Mouse (Mus musculus) bone marrow, adult 2 months (tissue): ENCODE results near the gene Rdh13.

Source experiments
- CTCF ChIP-seq: fragments of 200-500 bp; IDR thresholded peaks from 2 replicates; pipeline ENCODE4 v1.5.1; 2011; ENCODE audit warnings: low read length, control low read depth; ENCODE audit not compliant: control insufficient read depth, insufficient read depth
- POLR2A ChIP-seq: fragments of 200-500 bp; IDR thresholded peaks from 2 replicates; pipeline ENCODE4 v1.6.1; 2011; ENCODE audit warnings: low read depth, mild to moderate bottlenecking, control low read depth, low read length, borderline replicate concordance; ENCODE audit not compliant: control insufficient read depth

DNA sequence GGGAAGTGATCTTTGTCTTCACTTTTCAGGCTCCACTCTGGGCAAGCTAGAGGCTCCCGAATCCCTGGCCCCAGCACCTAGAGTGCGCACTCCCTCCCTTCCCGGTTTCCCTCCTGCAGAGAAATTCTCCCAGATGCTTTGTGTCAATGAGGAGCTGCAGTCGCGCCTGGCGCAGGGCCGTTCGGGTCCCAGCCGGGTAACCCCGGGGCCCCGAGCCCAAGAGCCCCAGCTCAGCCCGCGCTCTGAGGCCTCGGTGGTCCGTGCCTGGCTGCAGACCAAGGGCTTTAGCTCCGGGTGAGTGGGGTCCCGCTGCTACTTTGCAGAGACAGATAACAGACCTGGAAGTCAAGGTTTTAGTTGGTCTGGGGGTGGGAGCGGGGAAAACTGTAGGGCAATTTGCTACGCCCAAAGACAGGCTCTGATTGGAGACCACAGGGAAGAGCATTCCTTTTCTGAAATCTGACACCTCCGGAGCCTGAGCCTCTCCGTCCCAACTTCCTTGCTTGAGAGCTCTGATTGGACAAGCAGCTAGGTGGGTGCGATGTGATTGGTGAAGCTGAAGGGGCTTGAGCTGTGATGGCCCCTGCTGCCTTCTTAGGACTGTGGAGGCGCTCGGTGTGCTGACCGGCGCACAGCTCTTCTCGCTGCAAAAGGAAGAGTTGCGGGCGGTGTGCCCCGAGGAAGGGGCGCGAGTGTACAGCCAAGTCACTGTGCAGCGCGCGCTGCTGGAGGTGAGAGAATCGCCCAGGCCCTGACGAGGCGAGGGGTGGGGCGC lies 32.8 kb upstream of the Rdh13 start:
- TF ChIP-seq CTCF (no peak), POLR2A (no peak)
